Mouse (Mus musculus) heart, embryonic 14.5 days (tissue): Measurements from ENCODE around the gene Hmx1. TPM values are rescaled to one million over a fixed set of nuclear protein-coding genes. Genes with fewer than 3 reads are reported as not detected.

Experiments used
- ATAC-seq: fragments of 200-750 bp; cut with Nextera tagmentation; 2 replicates; pipeline ENCODE4 v1.8.0; 2017; ENCODE audit warnings: low read depth, moderate TSS enrichment; ENCODE audit not compliant: insufficient number of reproducible peaks, insufficient read depth, low FRiP score
- H3K27ac ChIP-seq, 2 experiments: fragments of 200-500 bp in 1 of 2; fragments of 300-500 bp in 1 of 2; sonication (generic) in 1 of 2; replicated peaks in 1 of 2; 2 replicates each; pipeline ENCODE4 v1.5.1; 2012 to 2014; ENCODE audit warnings: low read depth in 2 of 2, low read length in 2 of 2, control low read depth in 1 of 2, mild to moderate bottlenecking in 1 of 2, mixed read lengths in 1 of 2; ENCODE audit not compliant: control insufficient read depth in 1 of 2, insufficient read depth in 1 of 2
- H3K27me3 ChIP-seq: fragments of 300-500 bp; sonication (generic); 2 replicates; pipeline ENCODE4 v1.6.1; 2014; ENCODE audit warnings: mild to moderate bottlenecking, low read length, control low read depth; ENCODE audit not compliant: control insufficient read depth, insufficient read depth
- H3K36me3 ChIP-seq: fragments of 300-500 bp; sonication (generic); 2 replicates; pipeline ENCODE4 v1.6.1; 2014; ENCODE audit warnings: mild to moderate bottlenecking, control low read depth, low read length, mixed read lengths; ENCODE audit not compliant: control insufficient read depth, insufficient read depth
- H3K4me1 ChIP-seq, 2 experiments: fragments of 200-500 bp in 1 of 2; fragments of 300-500 bp in 1 of 2; sonication (generic) in 1 of 2; 2 replicates each; pipeline ENCODE4 v1.6.1; 2012 to 2014; ENCODE audit warnings: low read length in 2 of 2, control low read depth in 1 of 2, mixed read lengths in 1 of 2; ENCODE audit not compliant: control insufficient read depth in 2 of 2, insufficient read depth in 2 of 2
- H3K4me2 ChIP-seq: fragments of 300-500 bp; sonication (generic); 2 replicates; pipeline ENCODE4 v1.6.1; 2014; ENCODE audit warnings: mild to moderate bottlenecking, low read length
- H3K4me3 ChIP-seq, 2 experiments: fragments of 200-500 bp in 1 of 2; fragments of 300-500 bp in 1 of 2; sonication (generic) in 1 of 2; 2 replicates each; pipeline ENCODE4 v1.5.1; 2012 to 2014; ENCODE audit warnings: low read length in 2 of 2, mild to moderate bottlenecking in 2 of 2, control low read depth in 1 of 2, low read depth in 1 of 2, moderate library complexity in 1 of 2; ENCODE audit not compliant: control insufficient read depth in 1 of 2, insufficient read depth in 1 of 2
- H3K9ac ChIP-seq: fragments of 300-500 bp; sonication (generic); 2 replicates; pipeline ENCODE4 v1.6.1; 2014; ENCODE audit warnings: mild to moderate bottlenecking, low read length
- H3K9me3 ChIP-seq: fragments of 300-500 bp; sonication (generic); 2 replicates; pipeline ENCODE4 v1.6.1; 2016; ENCODE audit warnings: low read length, control low read depth; ENCODE audit not compliant: control insufficient read depth
- WGBS: fragments of 180-500 bp; shearing (Covaris S2); extraction: QIAGEN DNeasy Blood & Tissue Kit; methylation state at CpG from one replicate; pipeline ENCODE4 v1.1.7; 2014; 5-methylcytosine and 5-hydroxymethylcytosine counted together
- polyA plus RNA-seq: library from polyadenylated mRNA; unstranded; fragments of >200 nt; fragmentation: Nextera tagmentation; extraction: Ambion mirVana; gene quantifications from 2 replicates; pipeline ENCODE4 v1.2.1, GENCODE M21; 2014

The Hmx1 gene
- polyA plus RNA-seq, 1 experiment from 2014 or later, result not detected

DNA sequence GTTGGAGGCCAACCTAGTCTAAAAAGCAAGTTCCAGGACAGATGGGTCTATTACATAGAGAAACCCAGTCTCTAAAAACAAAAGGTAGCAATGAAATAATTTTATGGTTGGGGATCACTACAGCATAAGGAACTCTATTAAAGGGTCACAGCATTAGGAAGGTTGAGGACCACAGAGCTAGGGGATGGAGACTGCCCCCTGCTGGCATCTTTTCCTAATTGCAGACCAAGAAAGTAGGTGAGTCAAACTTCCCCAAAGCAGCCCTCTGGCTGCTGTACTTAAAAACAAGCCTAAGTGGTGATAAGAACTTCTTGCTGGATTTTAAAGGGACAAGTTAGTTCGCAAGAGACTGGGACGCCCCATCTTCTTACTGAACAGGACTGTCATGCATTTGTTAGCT is 9.8 kb upstream of the Hmx1 start:
- Histone ChIP-seq H3K4me2 (no peak overlapping the region), H3K36me3 (no peaks in the 10 kb centered on the region), H3K4me3 (no peak overlapping the region), H3K9ac (no peak overlapping the region), H3K9me3 (no peaks in the 10 kb centered on the region), H3K27ac (no peak overlapping the region), H3K27me3 (peaks cover 88% of the 10 kb centered on the region), H3K4me1 (no peaks in the 10 kb centered on the region)
- WGBS, result 53% methylated on average over 2 of the region's 2 CpGs
- ATAC-seq, result no peak

DNA sequence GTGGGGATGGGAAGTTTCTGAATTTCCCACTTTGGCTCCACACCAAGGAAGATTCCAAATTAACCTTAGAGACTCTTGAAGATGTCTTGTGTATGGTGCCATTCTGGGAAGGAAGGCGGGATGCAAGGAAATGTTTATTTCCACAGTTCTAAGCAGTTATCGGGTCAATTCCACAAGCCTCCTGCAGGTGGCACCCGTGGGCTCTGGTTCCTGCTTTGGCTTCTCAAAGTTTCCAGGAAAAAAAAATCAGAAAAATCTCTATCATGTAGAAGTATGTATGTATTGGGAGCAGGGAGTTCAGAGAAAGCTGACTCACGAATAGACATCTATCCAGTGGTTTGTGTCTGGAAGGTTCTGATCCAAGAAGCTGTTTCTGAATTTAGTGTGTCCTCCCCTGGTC is 9.1 kb upstream of the Hmx1 start:
- Histone ChIP-seq H3K4me2 (no peak overlapping the region), H3K9me3 (no peaks in the 10 kb centered on the region), H3K9ac (no peak overlapping the region), H3K27me3 (peaks cover 96% of the 10 kb centered on the region), H3K4me1 (no peaks in the 10 kb centered on the region), H3K36me3 (no peaks in the 10 kb centered on the region), H3K4me3 (no peak overlapping the region), H3K27ac (no peak overlapping the region)
- no peak for ATAC-seq
- WGBS, result under 1% methylated on average over 4 of the region's 4 CpGs

DNA sequence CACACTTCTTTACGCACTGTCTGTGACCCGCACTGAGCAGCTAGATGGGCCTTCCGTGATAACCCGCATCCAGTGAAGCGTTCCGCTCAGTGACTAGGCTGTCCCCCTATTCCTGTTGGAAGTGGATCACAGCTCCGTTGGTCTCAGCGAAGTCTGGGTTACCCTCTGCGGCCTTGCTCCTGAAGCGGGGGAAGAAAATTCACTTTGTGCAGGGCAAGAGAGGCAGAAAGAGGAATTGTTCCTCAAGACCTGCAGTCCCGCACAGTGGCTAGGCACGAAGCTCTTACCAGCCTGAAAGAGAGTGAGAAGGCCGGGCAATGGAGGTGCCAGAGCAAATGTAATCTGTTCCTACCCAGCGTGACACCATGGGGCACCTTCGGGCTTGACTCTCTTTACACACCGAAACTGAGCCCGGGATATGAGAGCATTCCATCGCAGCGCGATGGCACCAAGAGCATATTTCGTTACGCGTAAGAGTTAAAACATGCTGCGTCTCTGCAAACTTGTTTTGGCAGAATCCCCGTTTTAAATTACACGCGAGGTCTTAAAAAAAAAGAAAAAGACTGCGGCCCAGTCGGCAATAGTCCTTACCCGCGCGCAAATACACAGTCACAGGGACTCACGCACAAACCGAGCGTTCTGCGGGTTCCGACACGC is 946 bp upstream of the Hmx1 start:
- H3K4me1 ChIP-seq, result peaks cover 0 to 11% of the 10 kb centered on the region in 2 experiments; a peak in 3 of 4 replicates
- ATAC-seq, result no peak
- H3K9ac ChIP-seq, result no peak overlapping the region
- WGBS, result 3% methylated on average over 38 of the region's 38 CpGs
- peak overlapping the region; percentile 43 to 49 for H3K4me3 ChIP-seq
- no peaks in the 10 kb centered on the region for H3K36me3 ChIP-seq
- peaks cover 100% of the 10 kb centered on the region for H3K27me3 ChIP-seq
- peaks cover 7% of the 10 kb centered on the region for H3K9me3 ChIP-seq
- H3K4me2 ChIP-seq, result peak overlapping the region; percentile 62
- no peak overlapping the region for H3K27ac ChIP-seq

DNA sequence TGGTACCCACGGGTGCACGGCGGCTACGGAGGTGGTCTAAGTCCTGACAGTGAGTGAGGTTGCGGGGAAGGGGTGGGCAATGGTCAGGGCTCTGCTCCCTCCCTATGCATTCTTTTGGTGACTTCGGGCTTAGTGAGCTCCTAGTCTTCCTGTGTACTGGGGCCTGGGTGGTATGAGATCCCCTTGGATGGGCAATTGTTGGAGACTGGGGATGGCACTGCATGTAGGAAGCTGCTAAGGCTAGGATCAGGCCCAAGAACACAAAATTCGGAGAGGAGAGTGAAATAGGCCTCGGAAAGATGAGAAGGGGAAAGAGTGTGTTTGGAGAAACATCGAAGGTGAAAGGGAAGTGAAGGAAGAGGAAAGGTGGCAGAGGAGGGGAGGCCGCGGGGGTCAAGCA is 533 bp downstream of the Hmx1 start:
- peaks cover 100% of the 10 kb centered on the region for H3K27me3 ChIP-seq
- H3K36me3 ChIP-seq, result no peaks in the 10 kb centered on the region
- WGBS, result 6% methylated on average over 11 of the region's 11 CpGs
- peak overlapping the region in 1 of 2 experiments; percentile 43; a peak in 1 of 4 replicates for H3K4me3 ChIP-seq
- H3K4me1 ChIP-seq, result peaks cover 0 to 11% of the 10 kb centered on the region in 2 experiments; a peak in 3 of 4 replicates
- no peak for ATAC-seq
- no peak overlapping the region for H3K27ac ChIP-seq
- no peak overlapping the region for H3K9ac ChIP-seq
- peaks cover 7% of the 10 kb centered on the region for H3K9me3 ChIP-seq
- H3K4me2 ChIP-seq, result 0 out of 2 replicates have a peak overlapping the region, but pooled peaks have one; percentile 62

DNA sequence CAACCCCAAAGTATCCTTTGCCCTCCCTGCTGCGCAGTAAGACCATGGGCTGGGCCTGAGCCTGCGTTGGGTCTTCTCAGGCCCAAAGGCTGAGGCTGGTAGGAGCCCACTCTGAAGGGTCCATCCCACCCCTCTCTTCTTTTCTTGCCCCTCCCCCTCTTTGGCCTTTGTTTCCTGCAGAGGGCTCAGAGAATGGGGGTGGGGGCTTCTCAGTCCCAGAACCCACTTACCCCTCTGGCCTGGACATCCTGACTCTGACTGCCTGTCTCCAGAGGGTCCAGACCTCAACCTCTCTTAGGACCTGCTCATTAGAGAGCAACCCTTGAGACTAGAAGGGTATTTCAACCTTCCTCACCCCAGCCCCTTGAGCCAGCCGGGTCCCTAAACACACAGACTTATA is 1.0 kb downstream of the Hmx1 start:
- Histone ChIP-seq H3K36me3 (no peaks in the 10 kb centered on the region), H3K27me3 (peaks cover 100% of the 10 kb centered on the region), H3K9me3 (peaks cover 7% of the 10 kb centered on the region), H3K9ac (no peak overlapping the region), H3K4me3 (0 out of 4 replicates have a peak overlapping the region, but pooled peaks of 1 of the 2 experiments have one; percentile 8), H3K4me1 (peaks cover 0 to 11% of the 10 kb centered on the region in 2 experiments; a peak in 3 of 4 replicates), H3K27ac (no peak overlapping the region), H3K4me2 (no peak overlapping the region)
- WGBS, result 12% methylated on average over 2 of the region's 3 CpGs
- no peak for ATAC-seq

DNA sequence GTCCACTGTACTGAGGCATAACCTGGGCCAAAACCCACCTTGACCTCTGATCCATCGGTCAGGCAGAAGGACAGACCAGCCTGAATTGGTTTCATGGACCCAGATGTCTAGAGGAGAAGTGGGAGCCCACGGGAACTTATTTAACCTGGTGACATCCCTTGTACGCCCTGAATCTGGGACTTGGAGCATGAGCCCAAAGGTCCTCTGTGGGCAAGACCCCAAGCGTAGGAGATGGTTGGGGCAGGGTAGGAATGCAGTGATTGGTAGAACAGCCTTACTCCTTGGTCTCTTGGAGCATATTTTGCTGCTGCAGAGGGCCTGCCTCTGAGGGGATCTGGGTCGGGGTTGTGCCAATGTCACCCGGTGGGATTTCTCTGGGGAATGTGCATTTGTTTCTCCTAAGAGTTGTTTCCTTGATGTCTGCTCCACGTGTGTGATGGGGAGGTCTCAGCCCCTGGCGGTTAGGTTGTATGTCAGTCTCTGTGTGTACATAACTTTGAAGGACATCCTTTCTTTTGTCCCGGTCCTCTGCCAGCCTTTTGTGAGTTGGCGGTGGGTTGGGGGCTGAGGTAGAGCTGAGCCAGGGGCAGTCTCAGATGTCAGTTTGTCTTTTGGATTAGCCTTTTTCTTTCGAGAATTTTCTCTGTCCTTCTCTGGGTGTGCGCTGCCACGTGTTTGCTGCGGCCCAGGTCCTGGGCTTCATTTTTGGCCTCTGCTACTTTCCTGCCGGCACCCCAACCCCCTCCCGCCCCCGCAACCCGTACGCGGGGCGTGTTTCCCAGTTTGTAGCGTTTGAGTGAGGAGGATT is 2.1 kb downstream of the Hmx1 start:
- Histone ChIP-seq H3K4me1 (peaks cover 0 to 11% of the 10 kb centered on the region in 2 experiments; a peak in 3 of 4 replicates), H3K36me3 (no peaks in the 10 kb centered on the region), H3K27me3 (peaks cover 100% of the 10 kb centered on the region), H3K9ac (no peak overlapping the region), H3K9me3 (peaks cover 7% of the 10 kb centered on the region), H3K27ac (no peak overlapping the region), H3K4me3 (peak overlapping the region in 1 of 2 experiments; percentile 44; a peak in 3 of 4 replicates), H3K4me2 (peak overlapping the region; percentile 69)
- no peak for ATAC-seq
- 3% methylated on average over 22 of the region's 22 CpGs for WGBS

DNA sequence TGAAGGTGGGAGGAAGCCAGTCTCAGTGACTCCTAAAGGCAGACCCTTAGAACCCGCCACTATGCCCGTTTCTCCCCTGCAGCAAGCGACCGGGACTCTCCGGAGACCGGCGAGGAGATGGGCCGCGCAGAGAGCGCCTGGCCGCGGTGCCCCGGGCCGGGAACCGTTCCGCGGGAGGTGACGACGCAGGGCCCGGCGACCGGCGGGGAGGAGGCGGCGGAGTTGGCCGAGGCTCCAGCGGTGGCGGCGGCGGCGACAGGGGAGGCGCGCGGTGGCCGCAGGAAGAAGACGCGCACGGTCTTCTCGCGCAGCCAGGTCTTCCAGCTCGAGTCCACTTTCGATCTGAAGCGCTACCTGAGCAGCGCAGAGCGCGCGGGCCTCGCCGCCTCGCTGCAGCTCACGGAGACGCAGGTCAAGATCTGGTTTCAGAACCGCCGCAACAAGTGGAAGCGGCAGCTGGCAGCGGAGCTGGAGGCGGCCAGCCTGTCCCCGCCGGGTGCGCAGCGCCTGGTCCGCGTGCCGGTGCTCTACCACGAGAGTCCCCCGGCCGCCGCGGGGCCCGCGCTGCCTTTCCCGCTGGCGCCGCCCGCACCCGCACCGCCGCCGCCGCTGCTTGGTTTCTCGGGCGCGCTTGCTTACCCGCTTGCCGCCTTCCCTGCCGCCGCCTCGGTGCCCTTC is 2.9 kb downstream of the Hmx1 start:
- peak overlapping the region; percentile 38 to 44 for H3K4me3 ChIP-seq
- peaks cover 0 to 11% of the 10 kb centered on the region in 2 experiments; a peak in 3 of 4 replicates for H3K4me1 ChIP-seq
- H3K27ac ChIP-seq, result no peak overlapping the region
- H3K9me3 ChIP-seq, result peaks cover 7% of the 10 kb centered on the region
- WGBS, result under 1% methylated on average over 76 of the region's 88 CpGs
- ATAC-seq, result no peak
- H3K36me3 ChIP-seq, result no peaks in the 10 kb centered on the region
- H3K4me2 ChIP-seq, result peak overlapping the region; percentile 69
- no peak overlapping the region for H3K9ac ChIP-seq
- H3K27me3 ChIP-seq, result peaks cover 97% of the 10 kb centered on the region
